Mouse (Mus musculus) stomach, embryonic 15.5 days (tissue): ENCODE measurements around the gene Hoxd13. TPM values are rescaled to one million over a fixed set of nuclear protein-coding genes. Genes with fewer than 3 reads are reported as not detected.

Experiments used
- ATAC-seq: fragments of 200-750 bp; cut with Nextera tagmentation; 2 replicates; pipeline ENCODE4 v1.8.0; 2017; ENCODE audit warnings: low read depth, moderate number of reproducible peaks, moderate TSS enrichment; ENCODE audit not compliant: insufficient read depth, low FRiP score
- H3K27ac ChIP-seq: fragments of 300-500 bp; sonication (generic); 2 replicates; pipeline ENCODE4 v1.5.1; 2015; ENCODE audit warnings: mild to moderate bottlenecking, inconsistent platforms
- H3K27me3 ChIP-seq: fragments of 300-500 bp; sonication (generic); replicated peaks from 2 replicates; pipeline ENCODE4 v1.6.1; 2015; ENCODE audit warnings: inconsistent platforms
- H3K36me3 ChIP-seq: fragments of 300-500 bp; sonication (generic); 2 replicates; pipeline ENCODE4 v1.6.1; 2015; ENCODE audit warnings: inconsistent platforms
- H3K4me1 ChIP-seq: fragments of 300-500 bp; sonication (generic); 2 replicates; pipeline ENCODE4 v1.6.1; 2015; ENCODE audit warnings: inconsistent platforms
- H3K4me2 ChIP-seq: fragments of 300-500 bp; sonication (generic); 2 replicates; pipeline ENCODE4 v1.6.1; 2015; ENCODE audit warnings: mild to moderate bottlenecking, inconsistent platforms
- H3K4me3 ChIP-seq: fragments of 300-500 bp; sonication (generic); replicated peaks from 2 replicates; pipeline ENCODE4 v1.5.1; 2015; ENCODE audit warnings: inconsistent platforms
- H3K9ac ChIP-seq: fragments of 300-500 bp; sonication (generic); 2 replicates; pipeline ENCODE4 v1.6.1; 2015; ENCODE audit warnings: inconsistent platforms
- H3K9me3 ChIP-seq: fragments of 300-500 bp; sonication (generic); 2 replicates; pipeline ENCODE4 v1.6.1; 2016; ENCODE audit warnings: inconsistent platforms
- WGBS: fragments of 180-500 bp; shearing (Covaris S2); methylation state at CpG from one replicate; pipeline ENCODE4 v1.1.7; 2015; 5-methylcytosine and 5-hydroxymethylcytosine counted together
- polyA plus RNA-seq: library from polyadenylated mRNA; unstranded; fragments of >200 nt; fragmentation: Nextera tagmentation; extraction: Ambion mirVana; gene quantifications from 2 replicates; pipeline ENCODE4 v1.2.1, GENCODE M21; 2015

Gene Hoxd13
- not detected in 2 replicates for polyA plus RNA-seq

GRCm38 (mm10) chr2:74667842-74668357 is at the start of gene Hoxd13:
Hoxd13 (plus strand) TSS chr2:74668310.
- WGBS = 1% methylated on average over 40 of the region's 51 CpGs
- peak within 1 kb of the TSS; percentile 39 for H3K4me3 ChIP-seq
- H3K36me3 ChIP-seq = no peaks in the 10 kb centered on the region
- ATAC-seq = 0 out of 2 replicates have a peak, but pooled peaks have one; percentile 47
- H3K4me1 ChIP-seq = peaks cover 14% of the 10 kb centered on the region
- H3K27me3 ChIP-seq = peaks cover 90% of the 10 kb centered on the region
- no peak within 1 kb of the TSS for H3K27ac ChIP-seq
- H3K9ac ChIP-seq = no peak within 1 kb of the TSS
- H3K9me3 ChIP-seq = no peaks in the 10 kb centered on the region
- peak within 1 kb of the TSS; percentile 76 for H3K4me2 ChIP-seq

- Histone ChIP-seq H3K9me3 (no peaks in the 10 kb centered on the region), H3K27me3 (no peaks in the 10 kb centered on the region), H3K9ac (no peak overlapping the region), H3K4me3 (no peak overlapping the region), H3K27ac (no peak overlapping the region), H3K4me1 (no peaks in the 10 kb centered on the region), H3K4me2 (no peak overlapping the region), H3K36me3 (no peaks in the 10 kb centered on the region)
- WGBS = 68% methylated on average over 3 of the region's 3 CpGs
- ATAC-seq = no peak
Observed at GRCm38 (mm10) chr2:74619676-74620246, 48.3 kb upstream of the Hoxd13 start.

- Histone ChIP-seq H3K36me3 (no peaks in the 10 kb centered on the region), H3K4me2 (no peak overlapping the region), H3K4me1 (no peaks in the 10 kb centered on the region), H3K27ac (no peak overlapping the region), H3K9me3 (no peaks in the 10 kb centered on the region), H3K27me3 (no peaks in the 10 kb centered on the region), H3K4me3 (no peak overlapping the region), H3K9ac (no peak overlapping the region)
- 80% methylated on average over 10 of the region's 10 CpGs for WGBS
- ATAC-seq = no peak
Observed at GRCm38 (mm10) chr2:74620368-74620767, 47.7 kb upstream of the Hoxd13 start.

GRCm38 (mm10) chr2:74635412-74635811 is 32.7 kb upstream of the Hoxd13 start:
- H3K4me1 ChIP-seq = no peaks in the 10 kb centered on the region
- no peak overlapping the region for H3K27ac ChIP-seq
- no peak overlapping the region for H3K9ac ChIP-seq
- H3K4me3 ChIP-seq = no peak overlapping the region
- WGBS = 64% methylated on average over 4 of the region's 4 CpGs
- H3K9me3 ChIP-seq = no peaks in the 10 kb centered on the region
- no peaks in the 10 kb centered on the region for H3K27me3 ChIP-seq
- no peak for ATAC-seq
- H3K36me3 ChIP-seq = no peaks in the 10 kb centered on the region
- H3K4me2 ChIP-seq = no peak overlapping the region

- Histone ChIP-seq H3K27me3 (peaks cover 38% of the 10 kb centered on the region), H3K36me3 (no peaks in the 10 kb centered on the region), H3K4me2 (no peak overlapping the region), H3K9ac (no peak overlapping the region), H3K27ac (no peak overlapping the region), H3K9me3 (no peaks in the 10 kb centered on the region), H3K4me1 (no peaks in the 10 kb centered on the region), H3K4me3 (no peak overlapping the region)
- 62% methylated on average over 5 of the region's 5 CpGs for WGBS
- no peak for ATAC-seq
Observed at GRCm38 (mm10) chr2:74642431-74642830, 25.7 kb upstream of the Hoxd13 start.

GRCm38 (mm10) chr2:74645631-74646030 is 22.5 kb upstream of the Hoxd13 start:
- Histone ChIP-seq H3K4me1 (no peaks in the 10 kb centered on the region), H3K9me3 (no peaks in the 10 kb centered on the region), H3K4me2 (no peak overlapping the region), H3K4me3 (no peak overlapping the region), H3K27me3 (peaks cover 70% of the 10 kb centered on the region), H3K9ac (no peak overlapping the region), H3K36me3 (no peaks in the 10 kb centered on the region), H3K27ac (no peak overlapping the region)
- no peak for ATAC-seq
- WGBS = 81% methylated on average over 3 of the region's 3 CpGs

GRCm38 (mm10) chr2:74647082-74647864 is 20.8 kb upstream of the Hoxd13 start:
- no peaks in the 10 kb centered on the region for H3K9me3 ChIP-seq
- WGBS = 14% methylated on average over 7 of the region's 7 CpGs
- no peak overlapping the region for H3K4me2 ChIP-seq
- no peak overlapping the region for H3K9ac ChIP-seq
- ATAC-seq = 0 out of 2 replicates have a peak, but pooled peaks have one; percentile 31
- no peaks in the 10 kb centered on the region for H3K4me1 ChIP-seq
- no peaks in the 10 kb centered on the region for H3K36me3 ChIP-seq
- H3K4me3 ChIP-seq = no peak overlapping the region
- peaks cover 84% of the 10 kb centered on the region for H3K27me3 ChIP-seq
- H3K27ac ChIP-seq = no peak overlapping the region

GRCm38 (mm10) chr2:74652996-74653340 is 15.1 kb upstream of the Hoxd13 start:
- Histone ChIP-seq H3K4me2 (no peak overlapping the region), H3K27me3 (peaks cover 86% of the 10 kb centered on the region), H3K9me3 (no peaks in the 10 kb centered on the region), H3K4me1 (peaks cover 9% of the 10 kb centered on the region), H3K27ac (no peak overlapping the region), H3K4me3 (no peak overlapping the region), H3K9ac (no peak overlapping the region), H3K36me3 (no peaks in the 10 kb centered on the region)
- 36% methylated on average over 2 of the region's 2 CpGs for WGBS
- no peak for ATAC-seq

- Histone ChIP-seq H3K27ac (no peak overlapping the region), H3K9me3 (no peaks in the 10 kb centered on the region), H3K4me3 (no peak overlapping the region), H3K4me2 (no peak overlapping the region), H3K36me3 (no peaks in the 10 kb centered on the region), H3K9ac (no peak overlapping the region), H3K27me3 (peaks cover 83% of the 10 kb centered on the region), H3K4me1 (peaks cover 9% of the 10 kb centered on the region)
- no peak for ATAC-seq
- WGBS = 11% methylated on average over 17 of the region's 17 CpGs
Observed at GRCm38 (mm10) chr2:74653781-74654535, 14.2 kb upstream of the Hoxd13 start.

GRCm38 (mm10) chr2:74654743-74655419 is 13.2 kb upstream of the Hoxd13 start:
- 5% methylated on average over 20 of the region's 20 CpGs for WGBS
- H3K4me1 ChIP-seq = peaks cover 9% of the 10 kb centered on the region
- H3K36me3 ChIP-seq = no peaks in the 10 kb centered on the region
- no peak overlapping the region for H3K9ac ChIP-seq
- peak overlapping the region; percentile 32; the same call in 1 of the 2 replicates for H3K4me3 ChIP-seq
- no peaks in the 10 kb centered on the region for H3K9me3 ChIP-seq
- no peak for ATAC-seq
- no peak overlapping the region for H3K4me2 ChIP-seq
- H3K27me3 ChIP-seq = peaks cover 81% of the 10 kb centered on the region
- H3K27ac ChIP-seq = no peak overlapping the region

GRCm38 (mm10) chr2:74655420-74655781 is 12.7 kb upstream of the Hoxd13 start:
- peak overlapping the region; percentile 32 for H3K4me3 ChIP-seq
- no peak overlapping the region for H3K9ac ChIP-seq
- no peak overlapping the region for H3K27ac ChIP-seq
- H3K36me3 ChIP-seq = no peaks in the 10 kb centered on the region
- H3K9me3 ChIP-seq = no peaks in the 10 kb centered on the region
- no peak for ATAC-seq
- H3K4me2 ChIP-seq = peak overlapping the region; percentile 58
- H3K4me1 ChIP-seq = peaks cover 9% of the 10 kb centered on the region
- peaks cover 78% of the 10 kb centered on the region for H3K27me3 ChIP-seq
- 2% methylated on average over 47 of the region's 47 CpGs for WGBS
